Mouse (Mus musculus): ENCODE measurements around the gene Olfr1506. TPM values are rescaled to one million over a fixed set of nuclear protein-coding genes. Genes with fewer than 3 reads are reported as not detected.
"Not testable (repeated sequence)": the region's sequence is repeated elsewhere in the genome, so short reads cannot be mapped to it uniquely, and the experiment has no call there.

The Olfr1506 gene
- polyA plus RNA-seq (2012; fragmentation: generic; extraction: Trizol): not detected
- long read RNA-seq, experiment 1: 0 reads
- long read RNA-seq, experiment 2: 0 reads

- H3K79me3 ChIP-seq (ENCODE audit: low read depth); H3K79me2 ChIP-seq (ENCODE audit: control insufficient read depth, insufficient read depth); H3K27me3 ChIP-seq (ENCODE audit: control insufficient read depth, insufficient read depth, insufficient read length); H3ac ChIP-seq (ENCODE audit: control insufficient read depth, insufficient read length, low read depth); H3K4me3 ChIP-seq (ENCODE audit: insufficient read depth, poor library complexity, severe bottlenecking); H3K36me3 ChIP-seq (ENCODE audit: control insufficient read depth, insufficient read depth): not testable (repeated sequence)
Observed at GRCm38 (mm10) chr2:90224393-90224792, at the start of gene Olfr1506. Gene Olfr1506, minus strand, starts transcription at chr2:90224493.

- H3K36me3 ChIP-seq (ENCODE audit: control insufficient read depth, insufficient read depth): no peaks in the 10 kb centered on the region
Observed at GRCm38 (mm10) chr2:90270932-90271331, 46.6 kb upstream of the Olfr1506 start, which contains the start of gene Olfr1271. Gene Olfr1271, minus strand, starts transcription at chr2:90271032.

GRCm38 (mm10) chr2:90257492-90257891, 33.2 kb upstream of the Olfr1506 start, which contains the start of gene Olfr142:
Gene Olfr142, minus strand, starts transcription at chr2:90257592.
- Histone ChIP-seq H3K27me3 (ENCODE audit: control insufficient read depth, insufficient read depth, insufficient read length) (no peaks in the 10 kb centered on the region), H3ac (ENCODE audit: control insufficient read depth, insufficient read length, low read depth) (no peak within 1 kb of the TSS), H3K36me3 (ENCODE audit: control insufficient read depth, insufficient read depth) (no peaks in the 10 kb centered on the region), H3K79me3 (ENCODE audit: low read depth) (no peaks in the 10 kb centered on the region), H3K79me2 (ENCODE audit: control insufficient read depth, insufficient read depth) (no peaks in the 10 kb centered on the region), H3K4me3 (ENCODE audit: insufficient read depth, poor library complexity, severe bottlenecking) (no peak within 1 kb of the TSS)
- TF ChIP-seq MYOG (IDR thresholded peaks at IDR 0.05; ENCODE audit: control insufficient read depth, extremely low read depth, insufficient read length) (no peak), USF1 (IDR thresholded peaks at IDR 0.05; ENCODE audit: low read depth) (no peak), CTCF (IDR thresholded peaks at IDR 0.05; ENCODE audit: control insufficient read depth, insufficient read depth, insufficient read length) (no peak), MYOD1 (IDR thresholded peaks at IDR 0.05; ENCODE audit: control insufficient read depth, insufficient read length, low read depth) (no peak), CEBPB (IDR thresholded peaks at IDR 0.05; ENCODE audit: low read depth) (no peak), FOSL1 (IDR thresholded peaks at IDR 0.05; ENCODE audit: insufficient read depth, low read length, poor library complexity, severe bottlenecking) (no peak), MAX (IDR thresholded peaks at IDR 0.05) (no peak)

More at GRCm38 (mm10) chr2:90270932-90271331, 46.6 kb upstream of the Olfr1506 start, which contains the start of gene Olfr1271:
- Histone ChIP-seq H3K4me3 (ENCODE audit: insufficient read depth, poor library complexity, severe bottlenecking) (no peak within 1 kb of the TSS), H3K79me2 (ENCODE audit: control insufficient read depth, insufficient read depth) (no peaks in the 10 kb centered on the region), H3ac (ENCODE audit: control insufficient read depth, insufficient read length, low read depth) (no peak within 1 kb of the TSS), H3K79me3 (ENCODE audit: low read depth) (no peaks in the 10 kb centered on the region), H3K27me3 (ENCODE audit: control insufficient read depth, insufficient read depth, insufficient read length) (no peaks in the 10 kb centered on the region)
- no peak for TF ChIP-seq CEBPB (IDR thresholded peaks at IDR 0.05; ENCODE audit: low read depth)
- no peak for TF ChIP-seq MYOG (IDR thresholded peaks at IDR 0.05; ENCODE audit: control insufficient read depth, extremely low read depth, insufficient read length)
- TF ChIP-seq MYOD1 (IDR thresholded peaks at IDR 0.05; ENCODE audit: control insufficient read depth, insufficient read length, low read depth): no peak
- no peak for TF ChIP-seq CTCF (IDR thresholded peaks at IDR 0.05; ENCODE audit: control insufficient read depth, insufficient read depth, insufficient read length)
- TF ChIP-seq MAX (IDR thresholded peaks at IDR 0.05): no peak
- TF ChIP-seq USF1 (IDR thresholded peaks at IDR 0.05; ENCODE audit: low read depth): no peak
- no peak for TF ChIP-seq FOSL1 (IDR thresholded peaks at IDR 0.05; ENCODE audit: insufficient read depth, low read length, poor library complexity, severe bottlenecking)

- H3ac ChIP-seq (ENCODE audit: control insufficient read depth, insufficient read length, low read depth); H3K27me3 ChIP-seq (ENCODE audit: control insufficient read depth, insufficient read depth, insufficient read length); H3K4me3 ChIP-seq (ENCODE audit: insufficient read depth, poor library complexity, severe bottlenecking); H3K36me3 ChIP-seq (ENCODE audit: control insufficient read depth, insufficient read depth); H3K79me3 ChIP-seq (ENCODE audit: low read depth); H3K79me2 ChIP-seq (ENCODE audit: control insufficient read depth, insufficient read depth): not testable (repeated sequence)
Observed at GRCm38 (mm10) chr2:90199606-90200005, 24.7 kb downstream of the Olfr1506 start.

GRCm38 (mm10) chr2:90195285-90195684, 29.0 kb downstream of the Olfr1506 start:
- H3K79me2 ChIP-seq (ENCODE audit: control insufficient read depth, insufficient read depth); H3ac ChIP-seq (ENCODE audit: control insufficient read depth, insufficient read length, low read depth); H3K27me3 ChIP-seq (ENCODE audit: control insufficient read depth, insufficient read depth, insufficient read length); H3K4me3 ChIP-seq (ENCODE audit: insufficient read depth, poor library complexity, severe bottlenecking); H3K36me3 ChIP-seq (ENCODE audit: control insufficient read depth, insufficient read depth); H3K79me3 ChIP-seq (ENCODE audit: low read depth): not testable (repeated sequence)

- H3K27me3 ChIP-seq (ENCODE audit: control insufficient read depth, insufficient read depth, insufficient read length); H3K79me3 ChIP-seq (ENCODE audit: low read depth); H3K79me2 ChIP-seq (ENCODE audit: control insufficient read depth, insufficient read depth); H3K4me3 ChIP-seq (ENCODE audit: insufficient read depth, poor library complexity, severe bottlenecking); H3K36me3 ChIP-seq (ENCODE audit: control insufficient read depth, insufficient read depth); H3ac ChIP-seq (ENCODE audit: control insufficient read depth, insufficient read length, low read depth): not testable (repeated sequence)
Observed at GRCm38 (mm10) chr2:90194750-90195149, 29.5 kb downstream of the Olfr1506 start.

- not testable (repeated sequence) for H3K36me3 ChIP-seq (ENCODE audit: control insufficient read depth, insufficient read depth); H3K79me3 ChIP-seq (ENCODE audit: low read depth); H3K79me2 ChIP-seq (ENCODE audit: control insufficient read depth, insufficient read depth); H3ac ChIP-seq (ENCODE audit: control insufficient read depth, insufficient read length, low read depth); H3K4me3 ChIP-seq (ENCODE audit: insufficient read depth, poor library complexity, severe bottlenecking); H3K27me3 ChIP-seq (ENCODE audit: control insufficient read depth, insufficient read depth, insufficient read length)
Observed at GRCm38 (mm10) chr2:90187082-90187481, 37.2 kb downstream of the Olfr1506 start.

GRCm38 (mm10) chr2:90186082-90186481, 38.2 kb downstream of the Olfr1506 start:
- not testable (repeated sequence) for H3K4me3 ChIP-seq (ENCODE audit: insufficient read depth, poor library complexity, severe bottlenecking); H3K79me2 ChIP-seq (ENCODE audit: control insufficient read depth, insufficient read depth); H3K79me3 ChIP-seq (ENCODE audit: low read depth); H3ac ChIP-seq (ENCODE audit: control insufficient read depth, insufficient read length, low read depth); H3K27me3 ChIP-seq (ENCODE audit: control insufficient read depth, insufficient read depth, insufficient read length); H3K36me3 ChIP-seq (ENCODE audit: control insufficient read depth, insufficient read depth)

All from C2C12 (cell line).